Mouse (Mus musculus) gastrocnemius, adult 8-10 months (tissue): ENCODE data around the gene Fam162b. TPM values are rescaled to one million over a fixed set of nuclear protein-coding genes. Genes with fewer than 3 reads are reported as not detected.
A peak's percentile ranks its signal among the peaks of the same experiment; 100 is the strongest.

Source experiments
- DNase-seq, 2 experiments: peaks; one replicate each; pipeline ENCODE4 v3.0.0; 2022; ENCODE audit warnings: low spot score in 2 of 2
- total RNA-seq, 4 experiments: library from RNA; stranded (reverse); gene quantifications; 2 replicates each; pipeline ENCODE4 v1.2.4; 2022

Fam162b gene
- total RNA-seq, result not detected

- DNase-seq, result no peak
These were observed at the start of gene Fam162b for GRCm38 (mm10) chr10:51590139-51590574. TSS of gene Fam162b (minus strand) at chr10:51590517.

- no peak for DNase-seq
These were observed 41.3 kb upstream of the Fam162b start, which contains the start of gene Gprc6a for GRCm38 (mm10) chr10:51631411-51632136. TSS of gene Gprc6a (minus strand) at chr10:51631461.

GRCm38 (mm10) chr10:51621193-51621592 is 30.9 kb upstream of the Fam162b start:
- DNase-seq, result no peak

GRCm38 (mm10) chr10:51620126-51620525 is 29.8 kb upstream of the Fam162b start:
- no peak for DNase-seq

GRCm38 (mm10) chr10:51618538-51618937 is 28.2 kb upstream of the Fam162b start:
- DNase-seq, result no peak

GRCm38 (mm10) chr10:51614826-51615590 is 24.7 kb upstream of the Fam162b start:
- no peak for DNase-seq

- DNase-seq, result no peak
These were observed 23.1 kb upstream of the Fam162b start for GRCm38 (mm10) chr10:51613421-51613820.

GRCm38 (mm10) chr10:51611969-51612682 is 21.8 kb upstream of the Fam162b start:
- no peak for DNase-seq

GRCm38 (mm10) chr10:51609741-51610425 is 19.6 kb upstream of the Fam162b start:
- DNase-seq, result no peak

- no peak for DNase-seq
These were observed 6.8 kb upstream of the Fam162b start for GRCm38 (mm10) chr10:51596928-51597635.

GRCm38 (mm10) chr10:51595001-51595931 is 4.9 kb upstream of the Fam162b start:
- no peak for DNase-seq

- DNase-seq, result no peak
These were observed 1.3 kb upstream of the Fam162b start for GRCm38 (mm10) chr10:51591574-51591973.

- DNase-seq, result no peak
These were observed 5.4 kb downstream of the Fam162b start for GRCm38 (mm10) chr10:51584919-51585318.

GRCm38 (mm10) chr10:51584378-51584777 is 5.9 kb downstream of the Fam162b start:
- DNase-seq, result no peak

GRCm38 (mm10) chr10:51571225-51571996 is 18.9 kb downstream of the Fam162b start:
- DNase-seq, result no peak

- no peak for DNase-seq
These were observed 34.3 kb downstream of the Fam162b start for GRCm38 (mm10) chr10:51556005-51556404.

- peak; percentile 27 to 35 for DNase-seq
These were observed 36.8 kb downstream of the Fam162b start for GRCm38 (mm10) chr10:51553348-51554123.
